Mouse (Mus musculus): ENCODE measurements around the gene Tmem151b. TPM values are rescaled to one million over a fixed set of nuclear protein-coding genes. Genes with fewer than 3 reads are reported as not detected.

The Tmem151b gene
- polyA plus RNA-seq, 1 experiment from 2014 or later, result 2.1 TPM

- WGBS, result 74% methylated on average over 7 of the region's 7 CpGs
- Histone ChIP-seq H3K9me3 (replicated peaks; ENCODE audit: control insufficient read depth, low read length) (no peaks in the 10 kb centered on the region), H3K36me3 (ENCODE audit: control insufficient read depth, insufficient read depth, low read length) (no peaks in the 10 kb centered on the region), H3K4me2 (ENCODE audit: low read depth, low read length) (no peak overlapping the region), H3K4me3 (replicated peaks; ENCODE audit: low read length) (no peak overlapping the region), H3K27ac (ENCODE audit: low read length) (peak overlapping the region; percentile 89), H3K4me1 (ENCODE audit: control insufficient read depth, insufficient read depth, low read length) (peaks cover 18% of the 10 kb centered on the region), H3K9ac (ENCODE audit: low read length) (no peak overlapping the region), H3K27me3 (ENCODE audit: control insufficient read depth, insufficient read depth, low read length) (no peaks in the 10 kb centered on the region)
- no peak for ATAC-seq (ENCODE audit: insufficient read depth, low FRiP score)
Observed at GRCm38 (mm10) chr17:45578843-45579242, 29.4 kb upstream of the Tmem151b start.

- no peak for ATAC-seq (ENCODE audit: insufficient read depth, low FRiP score)
- Histone ChIP-seq H3K4me1 (ENCODE audit: control insufficient read depth, insufficient read depth, low read length) (peaks cover 18% of the 10 kb centered on the region), H3K27me3 (ENCODE audit: control insufficient read depth, insufficient read depth, low read length) (no peaks in the 10 kb centered on the region), H3K4me3 (replicated peaks; ENCODE audit: low read length) (no peak overlapping the region), H3K36me3 (ENCODE audit: control insufficient read depth, insufficient read depth, low read length) (no peaks in the 10 kb centered on the region), H3K9ac (ENCODE audit: low read length) (no peak overlapping the region), H3K9me3 (replicated peaks; ENCODE audit: control insufficient read depth, low read length) (no peaks in the 10 kb centered on the region), H3K4me2 (ENCODE audit: low read depth, low read length) (peak overlapping the region; percentile 18; the same call in 1 of the 2 replicates), H3K27ac (ENCODE audit: low read length) (peak overlapping the region; percentile 89)
- WGBS, result 41% methylated on average over 5 of the region's 5 CpGs
Observed at GRCm38 (mm10) chr17:45578242-45578641, 28.8 kb upstream of the Tmem151b start.

- H3K4me2 ChIP-seq (ENCODE audit: low read depth, low read length), result no peak overlapping the region
- peaks cover 17% of the 10 kb centered on the region for H3K4me1 ChIP-seq (ENCODE audit: control insufficient read depth, insufficient read depth, low read length)
- peak overlapping the region; percentile 99 for H3K27ac ChIP-seq (ENCODE audit: low read length)
- no peak overlapping the region for H3K4me3 ChIP-seq (replicated peaks; ENCODE audit: low read length)
- H3K9ac ChIP-seq (ENCODE audit: low read length), result peak overlapping the region; percentile 95; the same call in 1 of the 2 replicates
- no peak for ATAC-seq (ENCODE audit: insufficient read depth, low FRiP score)
- 89% methylated on average over 8 of the region's 8 CpGs for WGBS
- H3K36me3 ChIP-seq (ENCODE audit: control insufficient read depth, insufficient read depth, low read length), result peaks cover 16% of the 10 kb centered on the region
- no peaks in the 10 kb centered on the region for H3K9me3 ChIP-seq (replicated peaks; ENCODE audit: control insufficient read depth, low read length)
- no peaks in the 10 kb centered on the region for H3K27me3 ChIP-seq (ENCODE audit: control insufficient read depth, insufficient read depth, low read length)
Observed at GRCm38 (mm10) chr17:45575123-45575897, 25.8 kb upstream of the Tmem151b start.

DNA sequence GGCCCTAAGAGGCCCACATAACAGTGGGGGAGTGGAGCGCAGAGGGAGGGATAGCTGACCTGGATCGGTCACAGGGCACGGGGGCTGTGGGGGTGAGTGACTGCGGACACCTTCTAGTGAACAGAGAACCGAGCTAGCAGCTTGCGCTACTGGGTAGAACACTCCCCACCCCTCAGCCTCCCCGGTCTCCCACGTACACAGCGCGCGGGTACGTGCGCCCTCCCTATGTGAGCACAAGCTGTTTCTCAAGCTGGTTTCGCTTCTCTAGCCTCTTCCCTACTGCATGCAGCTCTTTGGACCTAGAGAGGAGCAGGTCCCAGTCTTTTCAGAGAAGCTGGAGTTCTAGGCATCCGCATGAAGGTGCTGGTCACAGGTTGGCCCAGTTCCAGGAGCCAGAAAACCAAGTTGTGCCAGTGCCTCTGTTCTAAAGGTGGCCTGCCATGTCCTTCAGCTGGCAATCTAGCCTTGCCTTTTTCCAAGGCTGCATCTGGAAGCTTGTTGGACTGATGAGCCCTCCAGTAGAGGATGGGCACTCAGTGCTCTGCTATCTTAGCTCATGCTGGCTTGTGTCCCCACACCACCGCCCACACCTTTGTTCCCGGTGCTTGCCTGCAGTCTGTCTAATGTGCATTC is 24.8 kb upstream of the Tmem151b start:
- ATAC-seq (ENCODE audit: insufficient read depth, low FRiP score), result peak; percentile 69
- Histone ChIP-seq H3K27ac (ENCODE audit: low read length) (peak overlapping the region; percentile 99), H3K36me3 (ENCODE audit: control insufficient read depth, insufficient read depth, low read length) (peaks cover 25% of the 10 kb centered on the region), H3K27me3 (ENCODE audit: control insufficient read depth, insufficient read depth, low read length) (no peaks in the 10 kb centered on the region), H3K9me3 (replicated peaks; ENCODE audit: control insufficient read depth, low read length) (no peaks in the 10 kb centered on the region), H3K4me1 (ENCODE audit: control insufficient read depth, insufficient read depth, low read length) (peaks cover 24% of the 10 kb centered on the region), H3K4me3 (replicated peaks; ENCODE audit: low read length) (peak overlapping the region; percentile 100), H3K4me2 (ENCODE audit: low read depth, low read length) (peak overlapping the region; percentile 81), H3K9ac (ENCODE audit: low read length) (peak overlapping the region; percentile 95)
- 4% methylated on average over 17 of the region's 17 CpGs for WGBS

DNA sequence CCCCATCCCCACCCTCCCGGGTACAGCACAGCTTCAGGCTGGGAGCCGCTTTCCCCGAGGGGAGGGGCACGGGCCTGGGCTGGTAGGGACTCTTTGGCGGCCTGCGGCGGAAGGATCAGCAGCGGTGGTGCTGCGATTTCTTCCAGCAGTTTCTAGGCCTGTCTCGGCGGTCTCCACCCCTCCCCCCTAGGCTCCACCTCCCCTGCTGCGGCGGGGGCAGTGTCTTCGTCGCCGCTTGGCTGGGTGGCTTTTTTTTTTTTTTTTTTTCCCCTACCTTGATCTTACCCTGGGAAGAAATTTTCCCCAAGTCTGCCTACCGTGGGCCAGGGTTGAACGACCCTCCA is 24.3 kb upstream of the Tmem151b start:
- Histone ChIP-seq H3K4me3 (replicated peaks; ENCODE audit: low read length) (peak overlapping the region; percentile 100), H3K27me3 (ENCODE audit: control insufficient read depth, insufficient read depth, low read length) (no peaks in the 10 kb centered on the region), H3K36me3 (ENCODE audit: control insufficient read depth, insufficient read depth, low read length) (peaks cover 30% of the 10 kb centered on the region), H3K9ac (ENCODE audit: low read length) (peak overlapping the region; percentile 95), H3K4me1 (ENCODE audit: control insufficient read depth, insufficient read depth, low read length) (peaks cover 24% of the 10 kb centered on the region), H3K4me2 (ENCODE audit: low read depth, low read length) (peak overlapping the region; percentile 81), H3K9me3 (replicated peaks; ENCODE audit: control insufficient read depth, low read length) (no peaks in the 10 kb centered on the region), H3K27ac (ENCODE audit: low read length) (peak overlapping the region; percentile 99)
- WGBS, result 0% methylated on average over 18 of the region's 18 CpGs
- ATAC-seq (ENCODE audit: insufficient read depth, low FRiP score), result peak; percentile 77

DNA sequence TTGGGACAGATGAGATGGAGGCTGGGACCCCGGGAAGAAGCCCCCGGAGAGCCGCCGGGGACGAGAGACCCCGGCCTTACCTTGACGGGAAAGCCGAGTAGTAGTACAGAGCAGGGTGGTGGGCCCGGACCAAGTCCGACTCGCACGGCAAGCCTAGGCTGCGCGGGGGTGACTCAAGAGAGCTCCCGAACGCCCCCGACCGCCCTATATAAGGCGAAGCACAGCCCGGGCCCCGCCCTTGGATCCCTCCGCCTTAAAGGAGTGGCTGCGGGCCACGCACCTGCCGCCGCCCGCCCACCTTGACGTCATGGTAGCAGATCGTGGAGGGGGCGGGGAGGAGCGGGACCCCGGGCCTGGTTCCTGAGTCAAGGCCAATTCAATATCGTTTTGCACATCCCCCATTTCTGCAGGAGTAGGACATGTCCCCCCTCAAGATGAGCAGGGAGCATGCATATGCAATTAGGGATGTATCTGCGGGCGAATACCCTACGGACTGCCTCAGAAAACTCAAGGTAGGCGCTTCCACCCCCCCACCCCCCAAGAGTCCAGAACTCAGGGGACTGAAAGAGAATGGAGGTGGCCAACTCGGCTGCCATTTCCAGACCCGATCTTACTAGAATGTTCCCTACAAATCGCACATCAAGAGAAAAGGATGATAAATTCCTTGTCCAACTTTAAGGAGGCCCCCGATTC is 23.8 kb upstream of the Tmem151b start, which contains the start of gene Hsp90ab1:
Gene Hsp90ab1 (minus strand): TSS at position 185 of the 693 bp plus-strand sequence.
- ATAC-seq (ENCODE audit: insufficient read depth, low FRiP score), result peak; percentile 84
- peaks cover 24% of the 10 kb centered on the region for H3K4me1 ChIP-seq (ENCODE audit: control insufficient read depth, insufficient read depth, low read length)
- 1% methylated on average over 40 of the region's 41 CpGs for WGBS
- no peaks in the 10 kb centered on the region for H3K27me3 ChIP-seq (ENCODE audit: control insufficient read depth, insufficient read depth, low read length)
- H3K36me3 ChIP-seq (ENCODE audit: control insufficient read depth, insufficient read depth, low read length), result peaks cover 35% of the 10 kb centered on the region
- peak within 1 kb of the TSS; percentile 86 for H3K4me2 ChIP-seq (ENCODE audit: low read depth, low read length)
- H3K4me3 ChIP-seq (replicated peaks; ENCODE audit: low read length), result peak within 1 kb of the TSS; percentile 100
- no peaks in the 10 kb centered on the region for H3K9me3 ChIP-seq (replicated peaks; ENCODE audit: control insufficient read depth, low read length)
- H3K27ac ChIP-seq (ENCODE audit: low read length), result peak within 1 kb of the TSS; percentile 99
- H3K9ac ChIP-seq (ENCODE audit: low read length), result peak within 1 kb of the TSS; percentile 100

DNA sequence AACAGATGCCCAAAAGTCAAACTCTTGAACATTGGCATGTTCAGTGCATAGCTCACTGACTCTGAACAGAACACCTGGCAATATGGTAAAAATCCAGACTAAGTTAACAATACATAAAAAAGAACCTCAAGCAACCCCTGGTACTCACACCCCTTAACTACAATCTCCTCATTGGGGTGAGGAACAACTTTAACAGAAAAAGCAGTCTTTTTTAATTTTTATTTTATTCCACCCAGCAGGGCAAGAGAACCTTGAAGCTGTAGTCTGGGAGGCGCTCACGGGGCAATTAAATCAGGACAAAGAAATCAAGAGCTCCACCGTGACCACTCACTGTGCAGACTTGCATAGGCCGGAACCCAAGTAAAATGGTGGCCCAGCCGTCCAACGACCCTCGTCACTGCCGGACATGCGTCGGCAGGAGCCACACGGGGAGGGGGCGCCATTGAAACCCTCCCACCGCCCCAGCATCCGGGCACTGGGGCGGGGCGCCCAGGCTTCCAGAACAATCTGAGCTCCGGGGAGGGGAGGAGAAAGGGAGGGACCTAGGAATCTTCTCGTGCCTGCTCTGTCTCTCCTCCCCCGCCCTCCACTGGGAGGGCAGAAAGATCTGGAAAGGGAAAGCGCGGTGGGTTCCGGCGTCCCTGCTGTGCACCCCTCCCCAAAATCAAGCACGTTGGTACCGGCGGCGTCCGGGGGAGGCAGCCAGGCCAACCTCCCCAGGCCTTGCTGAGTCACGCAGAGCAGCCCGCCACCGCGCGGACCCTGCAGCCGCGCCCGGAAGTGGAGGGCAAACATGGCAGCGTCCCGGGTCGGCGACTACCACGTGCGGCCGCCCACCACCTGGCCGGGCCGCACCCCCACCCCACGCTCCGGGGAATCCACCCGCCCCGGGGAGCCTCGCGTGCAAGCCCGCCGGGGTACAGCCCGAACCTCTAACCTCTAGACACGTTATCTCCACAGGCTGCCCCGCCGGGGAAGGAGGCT is 22.9 kb upstream of the Tmem151b start:
- ATAC-seq (ENCODE audit: insufficient read depth, low FRiP score), result peak; percentile 48; the same call in 1 of the 2 replicates
- Histone ChIP-seq H3K9ac (ENCODE audit: low read length) (peak overlapping the region; percentile 100), H3K36me3 (ENCODE audit: control insufficient read depth, insufficient read depth, low read length) (peaks cover 43% of the 10 kb centered on the region), H3K27ac (ENCODE audit: low read length) (peak overlapping the region; percentile 99), H3K9me3 (replicated peaks; ENCODE audit: control insufficient read depth, low read length) (no peaks in the 10 kb centered on the region), H3K4me3 (replicated peaks; ENCODE audit: low read length) (peak overlapping the region; percentile 100), H3K27me3 (ENCODE audit: control insufficient read depth, insufficient read depth, low read length) (no peaks in the 10 kb centered on the region), H3K4me1 (ENCODE audit: control insufficient read depth, insufficient read depth, low read length) (peaks cover 24% of the 10 kb centered on the region), H3K4me2 (ENCODE audit: low read depth, low read length) (peak overlapping the region; percentile 86)
- 0% methylated on average over 57 of the region's 57 CpGs for WGBS

- ATAC-seq (ENCODE audit: insufficient read depth, low FRiP score), result no peak
- H3K27ac ChIP-seq (ENCODE audit: low read length), result no peak overlapping the region
- H3K36me3 ChIP-seq (ENCODE audit: control insufficient read depth, insufficient read depth, low read length), result peaks cover 48% of the 10 kb centered on the region
- H3K9me3 ChIP-seq (replicated peaks; ENCODE audit: control insufficient read depth, low read length), result no peaks in the 10 kb centered on the region
- no peak overlapping the region for H3K9ac ChIP-seq (ENCODE audit: low read length)
- 76% methylated on average over 4 of the region's 4 CpGs for WGBS
- no peak overlapping the region for H3K4me2 ChIP-seq (ENCODE audit: low read depth, low read length)
- H3K4me3 ChIP-seq (replicated peaks; ENCODE audit: low read length), result no peak overlapping the region
- H3K4me1 ChIP-seq (ENCODE audit: control insufficient read depth, insufficient read depth, low read length), result peaks cover 30% of the 10 kb centered on the region
- H3K27me3 ChIP-seq (ENCODE audit: control insufficient read depth, insufficient read depth, low read length), result no peaks in the 10 kb centered on the region
Observed at GRCm38 (mm10) chr17:45569999-45570398, 20.5 kb upstream of the Tmem151b start.

Measured in stomach, embryonic 16.5 days (tissue).